Mouse (Mus musculus): ENCODE data around the gene Rpl36a.

DNA sequence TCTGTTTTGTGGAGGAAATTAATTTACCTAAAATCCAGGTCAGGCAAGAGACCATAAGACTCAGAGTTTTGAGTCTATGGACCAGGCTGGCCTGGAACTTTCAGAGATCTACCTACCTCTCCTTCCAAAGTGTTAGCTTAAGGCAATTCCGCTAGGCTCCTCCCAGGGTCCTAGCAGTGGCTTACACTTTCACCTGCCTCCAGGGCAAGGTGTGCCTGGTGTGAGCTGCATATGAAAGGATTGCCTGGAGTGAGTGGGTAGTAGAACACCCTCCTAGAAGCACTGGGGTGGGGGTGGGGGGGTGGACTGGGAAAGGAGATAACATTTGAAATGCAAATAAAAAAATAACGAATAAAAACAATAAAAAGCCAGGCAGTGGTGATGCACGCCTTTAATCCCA, 36.2 kb downstream of the Rpl36a start:
- no peak for TF ChIP-seq GATA1 (IDR thresholded peaks at IDR 0.05; ENCODE audit: borderline replicate concordance, low read length)
- TF ChIP-seq CTCF (IDR thresholded peaks at IDR 0.05; ENCODE audit: low read depth, low read length), result no peak
- TF ChIP-seq POLR2AphosphoS5 (IDR thresholded peaks at IDR 0.05; ENCODE audit: insufficient replicate concordance, low read depth, low read length), result no peak
- no peak for TF ChIP-seq TAL1 (conservative IDR thresholded peaks at IDR 0.05; ENCODE audit: low read depth, low read length)

All from G1E (cell line).